Mouse (Mus musculus) T-helper 1 cell (primary cell): ENCODE measurements around the gene Irf9.

Experiments used
- in situ Hi-C: fragments of 300-600 bp; cut with MboI, MseI; formaldehyde crosslinking; loops from one replicate; pipeline ENCODE4 v1.15.1; 2025; ENCODE audit warnings: high pct_unique_total_duplicates

Gene Irf9

DNA sequence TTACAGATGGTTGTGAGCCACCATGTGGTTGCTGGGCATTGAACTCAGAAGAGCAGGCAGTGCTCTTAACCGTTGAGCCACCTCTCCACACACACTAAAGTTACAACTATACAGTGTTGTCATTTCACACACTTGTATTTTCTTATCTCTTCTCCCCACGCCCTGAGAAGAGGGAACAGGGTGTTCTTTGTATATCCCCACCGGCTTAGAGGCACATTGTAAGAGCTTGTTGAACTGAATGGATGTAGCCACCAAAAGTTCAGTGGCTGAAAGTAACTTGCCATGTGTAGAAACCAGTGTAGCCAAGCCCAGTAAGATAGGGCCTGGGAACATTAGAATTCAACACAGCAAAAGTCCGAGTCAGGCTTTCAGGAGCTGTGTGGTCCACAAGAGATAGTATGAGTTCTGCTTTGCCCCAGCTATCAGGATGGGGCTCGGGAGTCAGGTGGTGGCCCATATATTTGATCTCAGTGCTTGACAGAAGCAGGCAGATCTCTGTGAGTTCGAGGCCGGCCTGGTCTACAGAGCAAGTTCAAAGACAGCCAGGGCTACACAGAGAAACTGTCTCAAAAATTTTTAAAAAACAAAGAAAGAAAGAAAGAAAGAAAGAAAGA is 11.3 kb downstream of the Irf9 start:
- in situ Hi-C loops, result no loop called here

DNA sequence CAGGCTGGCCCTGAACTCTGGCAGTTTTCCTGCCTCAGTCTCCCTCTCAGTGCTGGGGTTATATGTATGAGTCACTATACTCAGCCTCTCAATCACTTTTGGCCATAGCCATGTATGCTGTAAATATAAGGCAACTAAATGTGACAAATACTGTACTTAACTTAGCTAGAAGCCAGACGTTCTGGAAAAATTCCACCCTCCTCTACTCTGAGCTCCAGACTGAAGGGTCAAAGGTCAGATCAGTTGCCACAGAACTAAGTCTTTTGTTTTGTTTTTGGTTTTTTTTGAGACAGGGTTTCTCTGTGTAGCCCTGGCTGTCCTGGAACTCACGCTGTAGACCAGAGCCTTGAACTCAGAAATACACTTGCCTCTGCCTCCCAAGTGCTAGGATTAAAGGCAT is 12.5 kb downstream of the Irf9 start:
- in situ Hi-C loops, result no loop called here

DNA sequence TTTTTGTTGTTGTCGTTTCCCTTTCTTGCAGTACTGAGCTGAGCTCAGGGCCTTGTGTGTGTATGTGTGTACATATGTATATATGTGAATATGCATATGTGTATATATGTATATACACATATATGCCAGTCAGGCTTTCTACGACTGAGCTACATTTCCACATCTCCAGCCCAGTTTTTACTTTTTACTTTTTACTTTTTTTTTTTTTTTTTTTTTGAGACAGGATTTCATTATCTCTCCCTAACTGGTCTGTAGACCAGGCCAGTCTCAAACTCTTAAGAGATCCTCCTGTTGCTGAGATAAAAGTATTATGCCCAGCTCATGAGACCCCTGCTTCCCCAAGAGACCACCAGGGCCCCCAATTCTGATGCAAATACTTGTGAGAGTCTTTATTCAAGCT is 13.5 kb downstream of the Irf9 start:
- in situ Hi-C loops, result no loop called here

DNA sequence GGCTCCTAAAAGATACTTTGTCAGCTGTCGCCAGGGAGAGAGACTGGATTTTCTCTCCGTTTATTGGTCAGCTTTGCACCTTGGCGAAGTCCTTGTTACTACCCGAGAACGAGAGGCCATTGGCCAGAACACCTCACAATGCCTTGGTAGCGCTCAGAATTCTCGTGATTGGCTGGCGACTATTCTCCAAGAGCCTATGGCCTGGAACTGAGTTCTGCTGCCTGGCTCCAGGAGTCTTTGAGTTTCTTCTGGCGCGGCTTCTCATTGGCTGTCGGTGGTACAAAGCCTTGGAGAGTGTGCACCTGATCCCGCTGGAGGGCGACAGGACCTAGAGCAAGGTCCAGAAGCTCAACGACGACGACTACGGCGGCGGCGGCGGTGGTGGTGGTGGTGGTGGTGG is 14.5 kb downstream of the Irf9 start, which contains the start of gene Rec8:
TSS of gene Rec8 (plus strand) at position 216 of the 400 bp plus-strand sequence.
- in situ Hi-C loops, result no loop called here

DNA sequence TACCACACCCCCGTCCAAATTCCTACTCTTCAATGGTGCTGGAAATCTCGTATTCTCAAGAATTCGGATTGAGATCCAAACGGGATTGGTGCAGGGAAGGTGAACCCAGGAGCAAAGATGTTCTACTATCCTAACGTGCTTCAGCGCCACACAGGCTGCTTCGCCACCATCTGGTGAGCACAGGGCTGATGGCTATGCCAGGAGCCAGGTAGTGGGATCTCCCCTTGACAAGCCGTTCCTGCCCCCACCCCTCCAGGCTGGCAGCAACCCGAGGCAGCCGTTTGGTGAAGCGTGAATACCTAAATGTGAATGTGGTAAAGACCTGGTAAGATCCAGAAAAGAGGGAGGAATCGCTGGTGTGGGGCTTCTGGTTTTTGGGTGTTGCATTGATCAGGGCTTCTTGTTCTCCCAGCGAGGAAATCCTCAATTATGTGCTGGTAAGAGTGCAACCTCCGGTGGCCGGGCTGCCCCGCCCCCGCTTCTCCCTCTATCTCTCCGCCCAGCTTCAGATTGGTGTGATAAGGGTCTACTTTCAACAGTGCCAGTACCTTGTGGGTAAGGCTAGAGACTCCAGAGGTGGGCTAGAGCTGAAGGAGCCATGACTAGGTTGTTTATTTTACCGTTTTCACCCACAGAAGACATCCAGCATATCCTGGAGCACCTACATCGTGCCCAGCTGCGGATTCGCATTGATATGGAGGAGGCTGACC is 15.3 kb downstream of the Irf9 start:
- in situ Hi-C loops, result no loop called here

DNA sequence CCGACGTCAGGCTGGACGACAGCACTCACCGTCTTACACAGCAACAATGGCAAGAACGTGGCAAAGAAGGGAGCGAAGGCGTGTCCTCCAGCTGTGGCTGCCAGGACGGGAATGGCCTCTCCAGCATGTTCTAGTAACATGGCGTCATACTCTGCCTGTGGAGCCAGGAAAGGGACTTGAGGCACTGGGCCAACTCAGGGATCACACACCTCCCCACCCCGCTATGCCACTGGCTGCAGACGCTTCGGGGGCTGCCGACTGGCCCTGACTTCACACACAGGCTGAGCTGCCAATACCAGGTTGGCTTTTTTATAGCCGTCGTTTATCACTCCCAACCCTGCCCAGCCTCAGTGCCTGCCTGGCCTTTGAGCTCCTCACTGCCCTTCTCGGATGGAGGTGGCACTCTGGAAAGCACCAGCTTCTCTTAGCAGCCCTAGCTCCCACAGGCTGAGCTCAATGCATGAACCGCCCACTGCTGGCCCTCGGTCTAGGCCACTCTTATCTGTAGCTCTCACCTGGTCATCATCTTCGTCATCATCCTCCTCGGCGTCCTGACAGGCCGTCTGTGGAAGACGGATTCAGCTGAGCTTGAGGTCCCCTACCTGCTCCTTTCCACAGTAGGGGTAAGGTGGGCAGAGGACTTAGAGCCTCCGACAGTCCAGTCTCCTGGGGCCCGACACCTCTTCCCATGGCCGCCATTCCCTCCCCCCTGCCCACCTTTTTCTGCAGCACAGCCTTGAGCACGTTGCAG is 24.9 kb downstream of the Irf9 start:
- in situ Hi-C loops, result no loop called here

DNA sequence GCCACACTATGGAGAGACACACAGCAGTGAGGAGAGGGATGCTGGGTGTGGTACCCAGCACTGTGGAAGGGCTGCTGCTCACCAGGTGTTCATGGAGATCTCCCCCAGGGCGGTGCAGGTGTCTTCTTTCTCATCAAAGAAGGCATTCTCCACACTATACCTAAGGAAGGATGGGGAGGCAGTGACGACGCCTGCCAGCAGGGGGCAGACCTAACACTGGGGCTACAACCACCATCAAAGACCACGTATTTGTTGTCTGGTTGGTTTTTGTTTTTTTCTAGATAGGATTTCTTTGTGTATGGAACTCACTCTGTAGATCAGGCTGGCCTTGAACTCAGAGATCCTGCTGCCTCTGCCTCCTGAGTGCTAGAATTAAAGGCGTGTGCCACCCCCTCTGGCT is 25.9 kb downstream of the Irf9 start:
- in situ Hi-C loops, result no loop called here

DNA sequence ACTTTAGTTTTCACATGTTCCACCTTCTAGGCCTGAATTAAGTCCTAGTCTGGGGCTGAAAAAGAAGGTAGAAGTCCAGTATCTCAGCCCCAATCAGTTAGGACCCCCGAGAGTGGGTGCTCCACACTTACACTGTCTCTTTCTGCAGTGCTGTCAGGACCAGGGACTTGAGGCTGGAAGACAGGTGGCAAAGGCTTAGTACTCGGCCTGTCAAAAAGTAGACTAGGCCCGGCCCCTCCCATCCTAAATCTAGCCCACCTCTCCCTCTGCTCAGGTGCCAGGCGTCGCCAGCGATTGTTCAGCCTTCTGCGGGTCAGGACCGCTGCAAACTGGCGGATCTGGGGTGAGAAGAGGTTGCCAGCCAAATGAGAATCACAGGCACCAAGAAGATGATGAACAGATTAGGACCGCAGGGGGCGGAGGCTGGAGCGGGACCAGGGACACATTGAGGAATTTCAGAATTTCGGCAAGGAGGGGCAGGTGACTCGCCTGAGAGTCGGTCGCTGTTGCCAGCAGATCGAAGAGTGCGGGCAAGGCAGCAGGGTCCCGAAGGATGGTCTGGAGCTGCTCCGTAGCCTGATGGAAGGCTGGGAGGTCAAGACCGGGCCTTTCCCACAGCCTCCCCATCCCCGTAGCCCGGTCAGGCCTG is 31.6 kb downstream of the Irf9 start:
- in situ Hi-C loops, result no loop called here

DNA sequence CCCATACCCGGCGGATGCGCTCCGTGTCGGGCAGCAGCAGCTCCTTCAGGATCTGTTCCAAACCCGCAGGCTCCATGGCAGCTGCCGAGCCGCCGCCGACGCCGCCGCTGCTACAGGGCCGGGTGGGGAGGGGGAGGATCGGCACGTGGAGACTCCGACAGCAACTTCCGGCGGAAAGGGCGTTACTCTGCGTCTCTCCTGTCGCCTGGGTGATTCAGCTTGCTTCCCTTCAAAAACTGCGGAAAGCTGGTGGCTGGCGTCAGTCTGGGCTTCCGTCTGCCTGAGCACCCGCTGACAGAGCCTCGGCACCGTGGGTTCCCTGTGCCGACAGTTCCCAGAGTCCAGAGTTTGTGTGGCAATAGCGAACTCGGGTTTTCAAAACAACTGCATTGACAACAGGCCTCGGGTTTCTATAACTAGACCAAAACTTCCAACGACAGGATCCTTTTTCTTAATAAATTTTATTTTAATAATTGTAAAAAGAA is 32.2 kb downstream of the Irf9 start, which contains the start of gene Ipo4:
TSS of gene Ipo4 (minus strand) at position 435 of the 485 bp plus-strand sequence.
- in situ Hi-C loops, result no loop called here

DNA sequence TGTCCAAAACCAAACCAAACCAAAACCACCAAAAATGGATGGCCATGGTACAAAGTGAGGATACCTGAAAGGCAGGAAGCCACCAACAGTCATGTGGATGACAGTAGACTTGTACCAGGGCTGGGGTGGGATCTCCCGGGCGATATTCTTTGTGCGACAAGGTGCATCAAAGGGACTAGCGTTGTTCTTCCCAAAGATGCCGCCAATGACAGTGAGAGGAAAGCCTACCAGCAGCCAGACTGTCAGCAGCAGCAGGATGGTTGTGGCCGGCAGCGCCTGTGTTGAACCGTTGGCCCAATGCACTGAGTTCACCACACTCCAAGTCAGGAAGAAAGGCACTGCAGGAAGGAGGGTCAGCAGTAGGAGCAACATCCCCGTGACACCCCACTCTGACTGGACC is 34.4 kb downstream of the Irf9 start, which contains the start of gene Gm49378:
TSS of gene Gm49378 (minus strand) at position 101 of the 400 bp plus-strand sequence.
- in situ Hi-C loops, result no loop called here

DNA sequence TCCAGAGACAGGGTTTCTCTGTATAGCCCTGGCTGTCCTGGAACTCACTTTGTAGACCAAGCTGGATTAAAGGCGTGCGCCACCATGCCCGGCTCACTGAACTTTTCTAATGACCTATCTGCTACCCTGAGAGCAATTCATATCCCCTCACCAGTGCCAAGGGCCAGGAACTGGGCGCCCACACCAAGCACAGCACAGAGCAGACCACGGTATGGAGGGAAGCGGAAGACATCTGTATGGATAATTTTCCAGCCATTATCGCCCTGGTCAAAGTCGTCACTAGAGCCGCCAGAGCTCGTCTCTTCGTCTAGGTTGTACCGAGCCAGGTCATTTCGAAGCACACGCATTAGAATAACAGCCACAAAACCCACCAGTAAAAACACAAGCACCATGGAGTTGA is 37.4 kb downstream of the Irf9 start:
- in situ Hi-C loops, result no loop called here

DNA sequence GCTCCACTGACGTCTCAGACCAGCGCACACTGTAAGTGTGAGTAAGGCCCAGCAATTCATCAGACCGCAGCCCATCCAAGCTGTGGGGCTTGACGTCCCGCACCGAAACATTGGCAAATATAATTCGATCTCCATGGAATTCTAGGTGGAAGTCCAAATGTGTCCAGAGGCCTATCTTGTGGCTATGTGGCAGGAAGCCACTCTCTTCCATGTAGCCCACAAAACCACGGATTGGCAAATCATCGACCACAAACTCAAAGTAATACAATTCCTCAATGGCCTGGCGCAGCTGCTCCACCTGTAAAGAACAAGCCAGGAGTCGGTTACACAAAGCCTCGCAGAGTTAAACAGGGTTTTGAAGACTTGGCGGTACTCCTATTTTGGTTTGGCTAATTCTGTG is 37.9 kb downstream of the Irf9 start:
- in situ Hi-C loops, result no loop called here

DNA sequence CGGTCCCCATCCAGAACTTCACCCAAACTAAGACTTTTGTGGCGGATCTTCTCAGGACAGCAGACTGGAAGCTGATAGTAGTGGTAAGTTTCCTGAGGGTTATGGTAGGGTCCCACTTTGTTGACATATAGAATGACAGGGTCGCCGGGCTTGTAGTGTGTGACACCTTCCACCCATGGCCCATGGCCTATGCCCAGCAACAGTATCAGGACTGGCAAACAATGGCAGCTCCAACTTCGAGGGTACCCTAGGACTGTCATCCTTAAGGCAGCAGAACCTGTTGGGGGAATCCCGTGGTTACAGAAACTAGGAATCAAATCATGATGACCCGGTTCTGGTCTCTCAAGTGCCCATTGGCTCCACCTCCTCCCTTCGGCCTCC is 39.3 kb downstream of the Irf9 start:
- in situ Hi-C loops, result no loop called here

DNA sequence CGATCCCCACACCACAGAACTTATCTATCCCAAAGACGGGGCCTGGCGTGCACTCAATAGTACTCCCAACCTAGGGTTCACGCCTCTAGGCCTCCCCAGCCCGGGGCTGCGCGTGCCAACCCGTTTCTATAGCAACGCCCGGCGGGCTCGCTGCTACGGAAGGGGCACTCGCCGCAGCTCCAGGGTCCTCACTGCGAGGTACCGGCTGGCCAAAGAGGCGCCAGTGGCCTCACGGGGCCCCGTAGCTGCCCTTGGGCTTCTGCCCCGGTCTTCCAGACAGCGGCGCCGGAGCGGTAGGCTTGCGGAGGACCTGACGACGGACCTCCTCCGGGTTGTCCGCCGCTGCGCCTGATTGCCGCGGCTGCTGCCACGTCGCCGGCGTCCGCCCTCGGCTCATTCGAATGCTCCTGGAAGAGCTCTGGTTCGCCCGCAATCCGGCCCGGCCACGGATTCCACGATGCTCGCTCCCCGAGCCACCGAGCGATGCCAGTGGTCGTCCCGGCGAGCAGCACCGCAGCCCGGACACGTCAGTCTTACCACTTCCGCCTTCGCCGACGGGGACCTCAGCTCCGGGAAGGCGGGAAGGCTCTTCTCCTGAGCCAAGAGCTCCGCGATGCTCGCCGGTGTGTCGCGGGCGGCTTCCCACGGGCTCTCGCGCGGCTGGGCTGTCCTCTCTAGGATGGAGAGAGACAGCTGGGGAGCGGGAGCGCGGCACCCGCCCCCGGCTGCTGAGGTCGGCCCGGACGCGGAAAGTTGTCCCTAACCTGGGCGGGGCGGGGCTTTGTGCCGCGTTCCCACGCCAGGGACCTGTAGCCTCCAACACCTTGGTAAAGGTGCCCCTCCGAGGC is 39.9 kb downstream of the Irf9 start, which contains the start of gene Tm9sf1:
TSS of gene Tm9sf1 (minus strand) at position 747 of the 848 bp plus-strand sequence.
- in situ Hi-C loops, result no loop called here

DNA sequence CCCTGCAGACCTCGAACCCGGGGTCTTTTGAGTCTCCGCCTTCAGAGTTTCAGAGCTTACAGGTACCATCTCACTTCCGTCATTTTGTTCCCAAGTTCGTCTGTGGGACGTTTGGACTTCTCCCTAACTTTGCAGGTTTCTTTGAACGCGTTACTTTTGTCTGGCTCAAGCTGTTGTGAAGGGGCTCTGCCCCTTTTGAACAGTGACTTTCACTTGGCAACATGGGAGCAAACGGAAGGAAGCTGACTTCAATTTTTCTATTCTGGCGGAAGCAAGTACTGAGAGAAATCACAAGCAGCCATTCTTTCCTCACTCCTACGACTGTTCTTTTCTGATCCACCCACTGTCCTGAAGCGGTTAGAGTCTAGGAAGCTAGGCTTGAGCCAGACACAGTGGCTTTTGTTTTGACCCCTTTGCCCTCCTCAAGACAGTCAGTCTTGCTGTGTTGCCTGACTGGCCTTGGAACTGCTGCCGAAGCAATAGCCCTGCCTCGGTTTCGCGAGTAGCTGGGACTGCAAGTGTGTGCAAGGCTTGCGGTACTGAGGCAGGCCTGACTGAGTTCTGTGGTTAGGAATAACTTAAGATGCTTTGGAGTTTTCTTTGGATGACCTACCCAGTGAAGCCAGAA is 41.0 kb downstream of the Irf9 start:
- in situ Hi-C loops, result no loop called here

DNA sequence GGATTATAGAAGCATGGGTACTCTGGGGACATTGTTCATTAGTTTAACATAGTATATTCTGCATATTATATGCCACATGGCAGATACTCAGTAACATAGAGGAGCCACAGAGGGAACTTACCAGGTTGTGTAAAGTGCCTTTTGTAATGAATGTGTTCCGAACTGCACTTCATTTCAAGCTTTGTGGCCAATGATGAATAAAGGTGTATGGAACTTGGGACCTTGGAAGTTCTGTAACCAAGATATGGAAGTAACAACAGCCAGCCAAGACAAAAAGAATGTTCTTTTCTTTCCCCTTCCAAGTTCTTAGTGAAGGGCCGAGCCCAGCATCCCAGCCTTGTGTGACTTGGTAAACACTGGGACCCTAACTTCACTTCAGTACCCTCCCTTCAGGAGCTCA is 46.5 kb downstream of the Irf9 start, which contains the start of gene Tssk4:
TSS of gene Tssk4 (plus strand) at position 301 of the 400 bp plus-strand sequence.
- in situ Hi-C loops, result no loop called here

DNA sequence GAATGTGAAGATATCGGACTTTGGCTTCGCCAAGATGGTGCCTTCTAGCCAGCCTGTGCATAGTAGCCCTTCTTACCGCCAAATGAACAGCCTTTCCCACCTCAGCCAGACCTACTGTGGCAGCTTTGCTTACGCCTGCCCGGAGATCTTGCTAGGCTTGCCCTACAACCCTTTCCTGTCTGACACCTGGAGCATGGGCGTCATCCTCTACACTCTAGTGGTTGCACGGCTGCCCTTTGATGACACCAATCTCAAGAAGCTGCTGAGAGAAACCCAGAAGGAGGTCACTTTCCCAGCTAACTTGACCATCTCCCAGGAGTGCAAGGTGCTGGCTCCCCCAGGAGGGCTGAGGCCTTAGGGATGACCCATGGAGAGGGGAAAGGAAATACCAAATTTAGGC is 48.2 kb downstream of the Irf9 start:
- in situ Hi-C loops, result no loop called here

DNA sequence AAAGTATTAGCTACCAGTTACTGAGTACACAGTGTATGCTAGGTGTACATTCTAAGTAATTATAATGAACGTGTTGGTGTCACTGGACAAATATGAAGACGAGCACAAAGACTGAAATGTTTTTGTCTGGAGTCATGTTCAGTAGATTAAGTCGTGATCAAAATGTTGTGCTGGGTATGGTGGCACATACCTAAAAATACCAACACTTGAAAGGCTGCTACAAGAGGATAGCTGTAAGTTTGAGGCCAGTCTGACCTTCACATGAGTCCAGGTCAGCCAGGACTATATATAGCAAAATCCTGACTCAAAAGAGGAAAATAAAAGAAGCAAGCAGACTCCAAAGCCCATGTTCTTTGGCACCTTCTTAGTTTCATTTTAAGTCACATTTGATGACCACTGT is 53.6 kb downstream of the Irf9 start:
- in situ Hi-C loops, result no loop called here

DNA sequence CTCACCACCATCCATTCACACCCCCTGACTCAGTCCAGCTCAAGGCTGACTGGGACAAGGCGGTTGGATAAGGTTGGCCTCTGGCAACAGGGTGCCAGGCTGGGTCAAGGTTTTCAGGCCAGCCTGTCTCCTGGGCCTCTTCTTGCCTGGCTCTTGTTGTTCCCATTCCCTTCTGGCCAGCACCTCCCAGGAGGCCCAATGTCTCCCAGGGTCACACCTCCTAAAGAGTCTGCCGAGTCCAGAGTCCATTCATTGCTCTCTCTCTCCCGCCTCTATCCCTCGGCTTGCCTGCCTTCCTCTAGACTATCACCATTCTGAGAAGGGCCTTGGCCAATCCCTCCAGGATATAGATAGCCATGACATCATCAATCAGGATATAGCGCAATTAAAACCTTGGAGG is 54.6 kb downstream of the Irf9 start:
- in situ Hi-C loops, result no loop called here
